ENCODE assay signal across 8 mouse cellular contexts in genomic region chr7:38084778-38085572, GRCm38 (mm10). TPM values are rescaled to one million over a fixed set of nuclear protein-coding genes. Genes with fewer than 3 reads are reported as not detected.
DNase-seq lines count a peak whose midpoint lies in the region; ATAC-seq and TF ChIP-seq lines count a peak whose summit lies in the region.

No protein-coding gene starts in this region.

- TF ChIP-seq CTCF in bone marrow macrophage, adult 2 months (IDR thresholded peaks at IDR 0.05; ENCODE audit: low read depth, low read length) = no peak
- no peak for TF ChIP-seq CTCF in embryonic fibroblast, embryonic 13.5 days (IDR thresholded peaks at IDR 0.05; ENCODE audit: borderline replicate concordance, insufficient read depth, low read length)

- H3K27ac ChIP-seq in bone marrow macrophage, adult 2 months (ENCODE audit: insufficient read depth, low read depth, low read length) = no peak overlapping the region
- no peak overlapping the region for H3K27ac ChIP-seq in embryonic fibroblast, embryonic 13.5 days (ENCODE audit: insufficient read depth, low read length)
- H3K27ac ChIP-seq in kidney, embryonic 14.5 days (ENCODE audit: low read depth, low read length) = no peak overlapping the region
- peak overlapping the region; percentile 81 for H3K27ac ChIP-seq in limb, embryonic 15.5 days

- peak; percentile 99 for DNase-seq in A20 (ENCODE audit: low read depth, low spot score)
- peak; percentile 99 for DNase-seq in heart, adult 9 months (ENCODE audit: low spot score in 2 of 2)
- peak; percentile 99 for DNase-seq in monocyte, adult 2 months (ENCODE audit: low read depth in 1 of 2, low spot score in 2 of 2)
- DNase-seq in spleen, postnatal 36 days (ENCODE audit: low spot score in 2 of 2) = peak; percentile 100

- no peak for TF ChIP-seq POLR2A in bone marrow macrophage, adult 2 months (IDR thresholded peaks at IDR 0.05; ENCODE audit: borderline replicate concordance, low read depth, low read length)
- TF ChIP-seq POLR2A in embryonic fibroblast, embryonic 13.5 days (IDR thresholded peaks at IDR 0.05; ENCODE audit: low read depth, low read length) = peak; percentile 96

- no peaks in the 10 kb centered on the region for H3K36me3 ChIP-seq in kidney, embryonic 14.5 days (ENCODE audit: control insufficient read depth, insufficient read depth, low read length)
- H3K36me3 ChIP-seq in limb, embryonic 15.5 days = no peaks in the 10 kb centered on the region

- peak overlapping the region; percentile 45 for H3K9ac ChIP-seq in kidney, embryonic 14.5 days (ENCODE audit: low read depth, low read length)
- peak overlapping the region; percentile 21; the same call in 1 of the 2 replicates for H3K9ac ChIP-seq in limb, embryonic 15.5 days

- H3K9me3 ChIP-seq in kidney, embryonic 14.5 days (ENCODE audit: control insufficient read depth, low read length) = no peaks in the 10 kb centered on the region
- no peaks in the 10 kb centered on the region for H3K9me3 ChIP-seq in limb, embryonic 15.5 days

- peak; percentile 98 for ATAC-seq in kidney, embryonic 14.5 days (ENCODE audit: low FRiP score, low TSS enrichment)
- ATAC-seq in limb, embryonic 15.5 days (ENCODE audit: insufficient number of reproducible peaks, low FRiP score, low TSS enrichment, low read depth) = peak; percentile 97

- no peaks in the 10 kb centered on the region for H3K27me3 ChIP-seq in kidney, embryonic 14.5 days (ENCODE audit: control insufficient read depth, insufficient read depth, low read length)
- H3K27me3 ChIP-seq in limb, embryonic 15.5 days = no peaks in the 10 kb centered on the region

- H3K4me3 ChIP-seq in bone marrow macrophage, adult 2 months (ENCODE audit: insufficient read depth, low read length) = peak overlapping the region; percentile 66
- H3K4me3 ChIP-seq in embryonic fibroblast, embryonic 13.5 days (ENCODE audit: insufficient read depth, low read length) = peak overlapping the region; percentile 41
- H3K4me3 ChIP-seq in kidney, embryonic 14.5 days (ENCODE audit: low read length) = peak overlapping the region; percentile 45
- peak overlapping the region; percentile 51 for H3K4me3 ChIP-seq in limb, embryonic 15.5 days

- WGBS in kidney, embryonic 14.5 days = 1% methylated on average over 61 of the region's 65 CpGs
- under 1% methylated on average over 63 of the region's 65 CpGs for WGBS in limb, embryonic 15.5 days

- H3K4me2 ChIP-seq in kidney, embryonic 14.5 days (replicated peaks; ENCODE audit: low read depth, low read length) = peak overlapping the region; percentile 90
- peak overlapping the region; percentile 92 for H3K4me2 ChIP-seq in limb, embryonic 15.5 days

- peaks cover 10% of the 10 kb centered on the region for H3K4me1 ChIP-seq in bone marrow macrophage, adult 2 months (ENCODE audit: control insufficient read depth, insufficient read depth, low read length)
- peaks cover 2% of the 10 kb centered on the region; the same call in 1 of the 2 replicates for H3K4me1 ChIP-seq in embryonic fibroblast, embryonic 13.5 days (ENCODE audit: control insufficient read depth, insufficient read depth, low read length)
- H3K4me1 ChIP-seq in kidney, embryonic 14.5 days (ENCODE audit: control insufficient read depth, insufficient read depth, low read length) = peaks cover 6% of the 10 kb centered on the region; the same call in 1 of the 2 replicates
- peaks cover 30% of the 10 kb centered on the region for H3K4me1 ChIP-seq in limb, embryonic 15.5 days

RNA-seq across cellular contexts. Expression of gene Ccne1, which starts 22.4 kb away (rescaled TPM):
- polyA plus RNA-seq in bone marrow macrophage, adult 2 months (2012; ENCODE audit: insufficient read depth, insufficient read length, missing spikeins) = 7.0 and 10.2 TPM in 2 replicates
- polyA plus RNA-seq in embryonic fibroblast, embryonic 13.5 days (2011; ENCODE audit: insufficient read length, low read depth, missing spikeins) = 47.9 and 51.0 TPM in 2 replicates
- 89.3 and 100 TPM in 2 replicates for polyA plus RNA-seq in kidney, embryonic 14.5 days (2014; fragmentation: Nextera tagmentation; extraction: Ambion mirVana)
- 55.6 and 62.3 TPM in 2 replicates for polyA plus RNA-seq in limb, embryonic 15.5 days (2015; fragmentation: Nextera tagmentation; extraction: Ambion mirVana)
